Mouse (Mus musculus): Measurements from ENCODE around the gene Dclk1. TPM values are rescaled to one million over a fixed set of nuclear protein-coding genes. Genes with fewer than 3 reads are reported as not detected.

Gene Dclk1
- total RNA-seq, 2 experiments from 2014 or later, result 569 to 585 TPM

DNA sequence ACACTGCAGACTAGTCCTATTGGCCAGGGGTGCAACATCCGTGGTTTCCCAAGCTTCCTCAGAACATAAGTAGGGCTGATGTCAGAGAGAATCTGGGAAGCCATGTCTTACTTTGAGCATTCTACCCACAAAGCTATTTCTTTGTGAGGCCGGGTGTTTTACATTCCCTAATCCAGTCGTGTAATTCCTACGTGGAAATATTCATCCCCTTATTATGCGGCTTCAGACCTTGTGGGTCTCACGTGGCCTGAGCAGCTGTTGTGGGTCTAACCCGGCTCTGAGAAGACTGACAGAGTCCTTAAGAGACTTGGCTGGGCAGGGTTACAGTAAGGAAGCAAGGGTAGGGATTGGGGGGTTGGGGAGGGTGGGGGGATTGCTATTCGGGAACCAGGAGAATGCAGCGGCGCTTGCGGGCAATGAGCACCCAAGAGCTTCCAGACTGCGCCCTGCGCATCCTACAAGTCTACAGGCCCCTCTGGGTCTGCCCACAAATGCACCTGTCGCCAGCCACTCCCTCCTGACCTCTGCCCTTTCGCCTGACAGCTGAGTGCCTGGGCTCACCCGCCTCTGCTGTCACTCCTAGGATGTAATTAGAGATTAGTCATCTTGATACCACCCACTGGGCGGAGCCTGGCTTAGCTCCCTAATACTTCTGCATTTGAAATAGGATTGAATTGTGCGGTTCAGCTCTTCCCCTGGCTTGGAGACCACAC lies 15.5 kb upstream of the Dclk1 start:
- peak; percentile 28 to 29 for DNase-seq (ENCODE audit: low spot score in 2 of 2)
- H3K4me3 ChIP-seq, result peak overlapping the region; percentile 45
- 0 out of 2 replicates have a peak, but pooled peaks have one; percentile 10 for TF ChIP-seq CTCF (conservative IDR thresholded peaks at IDR 0.05)
- peak overlapping the region; percentile 5; the same call in 1 of the 2 replicates for H3K27ac ChIP-seq

DNA sequence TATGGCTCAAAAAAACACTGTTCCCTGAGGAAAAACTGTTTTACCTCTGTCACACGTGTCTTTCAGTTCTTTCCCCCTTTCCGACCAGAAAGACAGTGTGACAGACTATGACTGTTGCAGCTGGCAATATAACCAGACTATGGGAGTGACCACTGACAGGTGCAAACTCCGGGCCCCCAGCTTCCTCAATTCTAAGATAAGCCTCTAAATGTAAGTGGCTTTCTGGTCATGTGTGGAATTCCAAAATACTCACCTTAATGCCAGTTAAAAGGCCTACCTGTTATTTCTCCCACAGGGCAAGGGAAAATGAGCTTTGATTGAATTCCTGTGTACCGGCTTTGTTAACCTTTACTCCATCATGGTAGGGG lies 15.0 kb upstream of the Dclk1 start:
- H3K27ac ChIP-seq, result peak overlapping the region; percentile 5; the same call in 1 of the 2 replicates
- no peak for TF ChIP-seq CTCF (conservative IDR thresholded peaks at IDR 0.05)
- no peak for DNase-seq (ENCODE audit: low spot score in 2 of 2)
- H3K4me3 ChIP-seq, result no peak overlapping the region; the same call in 1 of the 2 replicates

DNA sequence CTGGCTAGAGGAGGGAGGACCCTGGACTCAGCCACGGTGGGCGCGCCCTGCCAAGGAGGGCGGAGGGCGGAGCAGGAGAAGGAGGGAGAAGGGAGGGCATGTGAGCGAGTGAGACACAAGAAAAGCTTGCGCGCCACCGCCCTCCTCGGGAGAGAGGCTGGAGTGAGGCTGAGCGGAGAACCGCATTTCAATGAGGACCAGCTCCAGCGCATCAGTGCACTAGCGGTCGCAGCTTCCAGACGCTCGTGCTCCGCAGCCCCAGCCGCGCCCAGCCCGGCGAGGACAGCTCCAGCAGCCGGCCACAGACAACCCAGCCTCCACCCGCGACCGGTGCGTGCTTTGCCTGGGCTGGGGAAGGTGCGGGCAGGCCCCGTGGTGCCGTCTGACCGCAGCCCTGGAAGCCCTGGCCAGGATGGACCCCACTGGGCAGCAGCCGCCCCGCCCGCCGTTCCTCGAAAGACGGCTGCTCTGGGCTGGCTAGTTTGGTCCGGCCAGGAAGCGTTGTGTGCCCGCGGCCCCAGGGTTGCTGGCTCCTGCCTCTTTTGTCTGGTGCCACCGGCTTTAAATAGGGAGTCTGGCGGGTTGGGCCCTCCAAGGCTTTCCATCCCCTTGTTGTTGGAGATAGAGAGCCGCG lies 375 bp downstream of the Dclk1 start:
- Histone ChIP-seq H3K27ac (peak overlapping the region; percentile 97), H3K4me3 (peak overlapping the region; percentile 76)
- DNase-seq (ENCODE audit: low spot score in 2 of 2), result peak; percentile 85 to 89
- TF ChIP-seq CTCF (conservative IDR thresholded peaks at IDR 0.05), result peak; percentile 65

DNA sequence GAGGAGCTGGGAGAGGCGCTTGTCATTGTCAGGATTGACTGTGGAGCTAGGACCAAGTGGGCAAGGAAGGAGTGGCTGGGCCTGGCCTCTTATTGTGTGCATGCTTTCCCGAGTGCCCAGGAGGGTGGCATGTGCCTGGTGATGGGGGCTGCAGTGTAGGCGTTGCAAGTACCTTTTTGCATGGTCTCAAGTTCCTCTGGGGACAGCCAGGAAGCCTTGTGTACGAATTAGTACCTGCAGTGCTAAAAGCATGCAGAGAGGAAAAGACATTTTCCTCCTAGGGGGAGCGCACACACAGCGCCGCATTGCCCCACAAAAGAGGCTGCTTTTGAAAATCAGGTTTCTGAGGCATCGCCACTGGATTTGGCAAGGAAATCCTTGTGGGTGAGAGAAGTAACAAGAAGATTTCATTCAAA lies 900 bp downstream of the Dclk1 start:
- Histone ChIP-seq H3K27ac (peak overlapping the region; percentile 97), H3K4me3 (peak overlapping the region; percentile 76)
- DNase-seq (ENCODE audit: low spot score in 2 of 2), result no peak
- peak; percentile 24 for TF ChIP-seq CTCF (conservative IDR thresholded peaks at IDR 0.05)

DNA sequence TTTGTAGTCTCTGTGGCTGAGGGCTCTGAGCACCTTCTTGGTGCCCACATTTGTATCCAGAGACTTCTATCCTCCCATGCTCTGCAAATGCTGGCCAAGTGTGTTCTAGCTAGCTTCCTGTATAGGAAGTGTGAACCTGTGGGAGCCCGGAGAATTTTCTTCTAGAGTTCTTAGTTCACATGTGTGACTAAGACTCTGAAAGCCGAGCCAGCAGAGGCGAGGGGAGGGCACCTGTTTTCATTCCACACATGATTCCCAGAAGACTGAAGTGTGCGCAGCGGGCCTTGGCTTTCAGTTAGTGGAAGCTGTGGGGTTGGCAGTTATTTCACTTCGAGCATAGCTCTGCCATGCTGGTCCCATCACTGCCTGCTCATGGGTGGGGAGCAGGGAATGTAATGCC lies 1.9 kb downstream of the Dclk1 start:
- H3K27ac ChIP-seq, result peak overlapping the region; percentile 97
- no peak for DNase-seq (ENCODE audit: low spot score in 2 of 2)
- peak overlapping the region; percentile 76 for H3K4me3 ChIP-seq
- TF ChIP-seq CTCF (conservative IDR thresholded peaks at IDR 0.05), result no peak

DNA sequence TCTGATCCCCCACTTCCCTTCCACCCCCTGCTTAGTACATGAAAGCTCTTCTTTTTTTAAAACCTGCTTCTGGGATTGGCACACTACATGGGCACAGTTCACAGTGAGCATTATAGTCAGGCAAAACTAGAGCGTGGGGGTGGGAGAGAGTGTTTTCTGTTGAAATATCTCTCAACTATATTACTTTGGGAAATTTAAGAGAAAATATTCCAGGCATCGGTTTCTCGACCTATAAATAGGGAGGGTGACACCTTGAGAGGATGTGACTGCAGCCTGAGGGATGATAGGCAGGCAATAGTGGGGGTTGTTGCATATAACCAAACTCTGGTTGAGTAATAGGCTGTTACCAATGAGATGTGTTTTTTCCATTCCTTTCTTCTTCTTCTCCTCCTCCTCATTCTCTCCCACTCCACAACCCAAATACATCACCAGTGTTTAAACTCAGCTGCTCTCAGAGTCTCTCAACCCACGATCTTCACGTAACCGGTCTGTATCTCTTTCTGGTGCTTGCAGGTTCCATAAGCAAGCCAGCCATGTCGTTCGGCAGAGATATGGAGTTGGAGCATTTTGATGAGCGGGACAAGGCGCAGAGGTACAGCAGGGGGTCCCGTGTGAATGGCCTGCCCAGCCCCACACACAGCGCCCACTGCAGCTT lies 4.6 kb downstream of the Dclk1 start:
- TF ChIP-seq CTCF (conservative IDR thresholded peaks at IDR 0.05), result no peak
- peak overlapping the region; percentile 13; the same call in 1 of the 2 replicates for H3K4me3 ChIP-seq
- H3K27ac ChIP-seq, result peak overlapping the region; percentile 52; the same call in 1 of the 2 replicates

DNA sequence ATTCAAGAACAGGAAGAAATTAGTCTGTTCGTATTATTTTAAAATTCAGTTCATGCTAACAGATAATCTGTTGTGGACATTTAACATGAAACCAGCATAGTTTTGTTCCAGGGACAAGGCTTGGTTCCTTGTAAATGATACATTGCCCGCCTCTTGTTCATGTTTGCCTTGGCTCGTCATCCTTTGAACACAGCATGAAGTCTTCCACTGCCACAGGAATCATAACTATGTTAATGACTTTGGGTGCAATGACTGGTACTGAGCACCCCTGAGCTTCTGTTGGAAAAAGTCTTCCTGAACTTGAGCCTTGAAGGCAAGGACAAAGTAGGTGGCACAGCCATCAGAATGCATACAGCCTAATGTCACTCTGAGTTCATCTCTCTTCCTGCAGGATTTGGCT lies 5.9 kb downstream of the Dclk1 start:
- Histone ChIP-seq H3K27ac (peak overlapping the region; percentile 24; the same call in 1 of the 2 replicates), H3K4me3 (peak overlapping the region; percentile 9; the same call in 1 of the 2 replicates)
- TF ChIP-seq CTCF (conservative IDR thresholded peaks at IDR 0.05), result no peak
- DNase-seq (ENCODE audit: low spot score in 2 of 2), result no peak

More for the DNA sequence above, 4.6 kb downstream of the Dclk1 start:
- peak in 1 of 2 experiments; percentile 46 for DNase-seq (ENCODE audit: low spot score in 2 of 2)

DNA sequence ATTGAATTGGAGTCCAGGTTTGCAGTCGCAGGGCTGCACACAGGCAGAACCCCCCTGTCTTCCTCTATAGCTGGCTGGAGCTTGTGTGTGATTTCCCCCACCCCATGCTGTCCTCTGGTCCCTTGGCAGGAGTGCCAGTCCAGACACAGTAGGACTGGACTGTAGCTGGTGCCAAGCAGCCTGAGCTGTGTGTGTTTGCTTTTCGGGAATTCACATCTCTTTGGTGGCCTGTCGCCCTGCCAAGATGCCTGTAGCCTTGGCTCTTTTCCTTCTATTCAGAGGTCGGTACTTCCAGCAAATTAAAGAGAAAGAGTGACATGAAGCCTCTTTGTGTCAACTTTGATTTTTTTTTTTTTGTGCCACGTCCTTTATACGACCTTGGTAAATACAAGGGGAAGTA lies 6.3 kb downstream of the Dclk1 start:
- no peak for TF ChIP-seq CTCF (conservative IDR thresholded peaks at IDR 0.05)
- DNase-seq (ENCODE audit: low spot score in 2 of 2), result peak; percentile 42 to 59
- Histone ChIP-seq H3K4me3 (peak overlapping the region; percentile 9; the same call in 1 of the 2 replicates), H3K27ac (peak overlapping the region; percentile 24; the same call in 1 of the 2 replicates)

DNA sequence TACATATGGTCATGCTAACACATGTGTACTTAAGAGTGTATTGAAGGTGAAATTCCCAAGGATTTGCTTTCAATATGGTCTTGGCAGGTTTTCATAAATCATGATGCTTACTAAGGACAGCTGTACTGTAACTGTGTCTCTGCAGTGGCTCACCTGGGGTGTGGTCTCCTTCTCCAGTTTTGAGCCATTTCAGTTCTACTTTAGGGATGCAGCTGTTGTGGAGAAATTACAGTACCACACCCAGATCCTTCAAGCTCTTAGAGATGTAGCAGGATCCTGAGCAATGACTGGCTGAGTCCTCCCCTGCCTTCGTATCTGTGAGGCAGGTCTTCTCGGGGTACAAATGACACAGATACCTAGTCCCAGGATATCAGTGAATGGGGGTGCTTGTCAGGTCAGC lies 8.5 kb downstream of the Dclk1 start:
- no peak for TF ChIP-seq CTCF (conservative IDR thresholded peaks at IDR 0.05)
- Histone ChIP-seq H3K27ac (peak overlapping the region; percentile 59; the same call in 1 of the 2 replicates), H3K4me3 (no peak overlapping the region)
- DNase-seq (ENCODE audit: low spot score in 2 of 2), result no peak

DNA sequence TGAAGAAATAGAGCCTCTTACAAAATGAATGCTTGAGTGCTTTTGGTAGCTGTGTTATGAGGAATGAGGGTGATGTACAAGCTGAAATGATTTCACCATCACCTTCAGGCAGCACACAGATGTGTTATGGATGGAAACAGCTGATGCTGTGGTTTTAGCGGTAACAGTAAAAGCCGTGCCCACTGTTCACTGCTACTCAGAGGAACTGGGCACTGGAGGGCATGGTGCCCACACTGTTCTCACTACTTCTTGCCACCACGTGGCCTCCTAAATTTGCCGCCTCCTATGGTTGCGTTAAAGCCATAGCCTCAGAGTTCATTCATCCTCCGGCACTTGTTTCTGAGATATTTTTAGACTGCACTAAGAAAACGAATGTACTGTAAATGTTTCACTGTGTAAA lies 18.0 kb downstream of the Dclk1 start:
- H3K27ac ChIP-seq, result peak overlapping the region; percentile 51
- TF ChIP-seq CTCF (conservative IDR thresholded peaks at IDR 0.05), result no peak
- H3K4me3 ChIP-seq, result no peak overlapping the region
- no peak for DNase-seq (ENCODE audit: low spot score in 2 of 2)

DNA sequence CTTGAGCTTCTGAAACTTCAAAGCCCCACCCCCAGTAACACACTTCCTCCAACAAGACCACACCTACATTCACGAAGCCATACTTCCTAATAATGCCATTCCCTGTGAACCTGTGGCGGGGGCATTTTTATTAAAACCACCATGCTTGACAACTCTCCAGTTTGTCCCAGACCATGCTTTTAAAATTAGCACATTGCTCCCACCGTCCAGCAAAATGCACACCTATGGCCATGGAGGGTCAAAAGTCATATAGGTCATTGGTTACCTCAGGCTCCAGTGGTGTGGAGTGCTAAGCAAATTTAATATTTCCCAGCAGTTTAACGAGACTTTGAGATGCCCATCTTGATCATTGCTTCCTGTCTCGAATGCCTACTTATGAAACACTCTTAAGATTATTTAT lies 23.9 kb downstream of the Dclk1 start:
- H3K27ac ChIP-seq, result peak overlapping the region; percentile 75
- no peak for TF ChIP-seq CTCF (conservative IDR thresholded peaks at IDR 0.05)
- DNase-seq (ENCODE audit: low spot score in 2 of 2), result no peak

DNA sequence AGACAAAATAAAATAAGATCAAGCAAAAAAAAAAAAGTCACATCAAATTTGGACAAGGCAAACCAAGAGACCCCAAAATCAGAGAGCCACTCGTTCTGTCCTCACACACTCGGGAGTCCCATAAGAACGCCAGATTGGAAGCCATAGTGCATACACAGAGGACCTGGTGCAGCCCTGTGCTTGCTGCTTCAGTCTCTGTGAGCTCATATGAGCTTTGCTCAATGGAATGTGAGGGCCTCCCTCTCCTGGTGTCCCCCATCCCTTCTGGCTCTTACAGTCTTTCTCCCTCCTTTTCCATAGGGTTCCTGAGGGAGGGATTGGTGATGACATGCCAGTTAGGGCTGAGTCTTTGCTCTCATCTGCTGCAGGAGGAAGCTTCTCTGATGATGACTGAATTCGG lies 27.6 kb downstream of the Dclk1 start:
- Histone ChIP-seq H3K4me3 (no peak overlapping the region), H3K27ac (peak overlapping the region; percentile 74)
- no peak for DNase-seq (ENCODE audit: low spot score in 2 of 2)
- no peak for TF ChIP-seq CTCF (conservative IDR thresholded peaks at IDR 0.05)

More for the DNA sequence above, 23.9 kb downstream of the Dclk1 start:
- no peak overlapping the region for H3K4me3 ChIP-seq

DNA sequence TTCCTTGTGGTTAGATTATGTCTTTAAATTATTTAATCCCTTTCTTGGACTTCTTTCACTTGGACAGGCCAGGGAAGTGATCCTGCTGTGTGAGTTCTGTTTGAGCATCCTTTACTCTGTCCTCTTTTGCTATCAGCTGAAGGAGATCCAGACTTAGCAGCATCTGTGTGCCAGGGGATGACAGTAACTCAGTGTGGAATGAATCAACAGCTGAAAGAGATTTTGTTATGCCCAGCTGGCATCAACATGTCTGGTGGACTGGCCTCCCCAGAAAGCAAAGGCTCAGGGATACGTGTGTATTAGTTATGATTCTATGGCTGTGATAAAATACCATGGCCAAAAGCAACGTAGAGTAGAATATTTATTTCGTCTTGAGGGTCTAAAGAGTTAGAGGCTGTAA lies 28.2 kb downstream of the Dclk1 start:
- no peak overlapping the region for H3K4me3 ChIP-seq
- peak overlapping the region; percentile 74 for H3K27ac ChIP-seq
- no peak for DNase-seq (ENCODE audit: low spot score in 2 of 2)
- no peak for TF ChIP-seq CTCF (conservative IDR thresholded peaks at IDR 0.05)
